Mouse (Mus musculus): ENCODE data around the gene Rprml.
"Not testable (repeated sequence)": the region's sequence is repeated elsewhere in the genome, so short reads cannot be mapped to it uniquely, and the experiment has no call there.

Gene Rprml

DNA sequence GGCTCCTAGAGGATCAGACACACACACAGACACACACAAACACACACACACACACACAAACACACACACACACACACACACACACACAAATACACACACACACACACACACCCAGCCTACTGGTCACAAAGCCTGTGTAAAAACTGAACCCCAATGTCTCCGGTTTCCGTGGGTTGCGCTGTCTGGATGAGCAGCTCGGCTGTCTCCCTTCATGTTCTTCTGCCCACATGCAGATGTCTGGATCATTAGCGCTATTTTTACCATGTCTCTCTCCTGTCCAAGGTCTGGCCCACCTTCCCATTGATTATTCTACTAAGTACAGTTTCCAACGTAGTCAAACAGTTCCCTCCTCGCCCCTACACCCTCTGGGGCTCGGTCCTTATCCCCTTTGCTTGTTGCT lies 13.7 kb downstream of the Rprml start:
- in situ Hi-C loops (cut with MboI; ENCODE audit: low sequenced_read_pairs), result no loop called here

DNA sequence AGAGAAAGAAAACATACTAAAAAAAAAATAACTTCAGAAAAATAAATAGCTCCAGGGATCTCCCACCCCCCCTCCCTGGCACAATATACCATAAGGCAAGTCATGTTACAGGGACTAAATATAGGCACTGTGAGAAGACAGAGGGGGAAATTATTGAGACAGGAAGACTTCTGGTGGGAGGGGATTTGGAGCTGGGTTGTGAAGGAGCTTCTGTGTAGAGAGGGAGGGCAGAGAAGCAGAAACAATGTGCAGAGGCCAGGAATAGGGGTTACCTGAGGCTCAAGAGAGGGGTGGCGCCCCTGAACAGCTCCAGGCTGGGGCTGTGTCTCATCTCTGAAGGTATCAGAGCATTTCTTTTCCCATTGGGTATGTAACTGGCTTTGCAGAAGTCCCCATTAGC lies 16.3 kb downstream of the Rprml start:
- in situ Hi-C loops (cut with MboI; ENCODE audit: low sequenced_read_pairs), result no loop called here

DNA sequence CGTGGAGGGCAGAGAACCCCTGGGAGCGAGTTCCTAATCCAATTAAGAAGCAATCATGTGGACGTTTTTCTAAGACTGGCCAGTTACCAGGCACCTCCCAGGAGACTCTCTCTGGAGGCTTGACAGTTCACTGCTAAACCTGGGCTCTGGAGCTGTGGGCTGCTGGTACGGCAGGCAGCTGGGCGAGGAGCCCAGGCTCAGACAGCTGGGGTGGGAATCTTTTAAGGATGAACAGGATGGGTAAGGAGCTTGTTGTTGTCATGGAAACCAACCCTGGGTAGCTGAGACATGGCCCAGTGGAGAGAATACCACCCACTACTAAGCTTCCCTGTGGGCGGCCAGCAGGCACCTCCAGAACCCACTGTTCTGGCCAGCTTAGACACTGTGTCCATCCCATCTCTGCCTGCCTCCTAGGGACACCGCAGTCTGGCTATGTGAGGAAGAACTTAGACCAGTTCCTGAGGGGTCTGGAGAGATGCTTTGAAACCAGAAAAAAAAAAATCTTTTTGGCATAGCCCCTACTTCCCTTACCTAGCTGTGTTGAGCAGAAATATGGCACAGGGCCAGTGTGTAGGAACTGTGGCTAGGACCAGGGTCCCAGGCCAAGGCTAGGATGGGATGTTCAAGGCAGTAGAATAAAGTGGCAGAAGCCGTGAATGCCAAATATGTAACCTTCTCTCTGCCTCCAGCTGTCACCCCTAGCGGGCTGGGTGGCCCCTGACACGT lies 17.0 kb downstream of the Rprml start:
- in situ Hi-C loops (cut with MboI; ENCODE audit: low sequenced_read_pairs), result no loop called here

DNA sequence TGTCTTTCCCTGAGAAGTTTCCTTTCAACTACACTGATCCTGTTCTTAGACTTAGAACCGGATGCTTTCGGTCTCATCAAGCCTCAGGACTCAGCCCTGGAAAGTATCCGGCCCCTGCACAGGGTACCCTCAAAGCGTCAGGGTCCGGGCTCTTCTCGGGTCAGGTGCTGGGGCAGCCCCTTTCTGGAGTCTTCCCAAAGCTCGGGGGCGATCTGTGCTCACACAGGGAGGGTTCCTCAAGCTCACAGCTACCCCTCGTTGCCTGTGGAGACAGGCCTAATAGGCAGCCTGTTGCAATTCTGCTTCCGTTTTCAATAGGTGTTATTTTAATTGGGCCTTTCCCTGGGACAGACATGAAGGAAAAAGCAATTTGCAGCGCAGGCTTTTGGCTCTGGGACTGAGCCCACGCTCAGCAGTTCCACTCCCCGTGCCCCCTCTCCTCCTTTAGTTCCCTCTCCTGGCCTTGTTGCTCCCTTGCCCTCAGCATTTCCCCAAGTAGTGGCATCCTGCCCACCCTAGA lies 17.6 kb downstream of the Rprml start:
- in situ Hi-C loops (cut with MboI; ENCODE audit: low sequenced_read_pairs), result no loop called here

DNA sequence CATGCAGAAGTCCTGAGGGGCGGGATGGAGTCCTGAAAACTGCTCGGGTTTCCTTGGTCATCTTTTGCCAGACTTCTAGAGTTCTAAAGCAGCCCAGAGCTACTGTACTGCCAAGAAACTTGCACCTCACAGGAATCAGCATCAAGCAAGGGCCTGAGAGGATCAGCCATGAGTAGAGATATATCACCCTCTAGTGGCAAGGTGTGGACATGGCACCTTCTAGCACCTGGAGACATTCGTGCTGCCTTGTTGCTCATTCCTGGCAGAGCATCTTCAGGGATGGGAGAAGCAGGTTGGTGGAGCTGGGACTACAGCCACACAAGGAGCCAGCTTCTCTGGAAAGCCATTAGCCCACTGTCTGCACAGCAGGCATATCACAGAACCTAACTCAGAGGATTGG lies 26.2 kb downstream of the Rprml start:
- in situ Hi-C loops (cut with MboI; ENCODE audit: low sequenced_read_pairs), result no loop called here

DNA sequence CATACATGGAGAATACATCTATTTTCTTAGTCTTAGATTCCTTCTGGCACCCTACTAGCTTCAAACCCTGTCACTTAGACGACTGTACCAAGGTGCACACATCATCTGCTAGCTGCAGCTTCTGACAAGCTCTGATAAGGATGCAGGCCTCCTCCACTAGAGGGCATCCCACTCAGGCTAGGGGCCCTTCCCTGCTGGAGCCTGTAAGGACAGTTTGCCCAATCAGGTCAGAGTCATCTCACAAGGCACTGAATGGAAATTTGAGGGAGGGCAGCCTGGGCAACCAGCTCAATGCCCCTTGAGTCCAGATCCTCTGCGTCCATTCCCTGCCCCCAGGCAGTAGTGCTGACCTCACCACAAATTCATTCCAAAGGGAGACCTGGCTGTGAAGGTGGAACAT lies 27.7 kb downstream of the Rprml start:
- in situ Hi-C loops (cut with MboI; ENCODE audit: low sequenced_read_pairs), result not testable (repeated sequence)

DNA sequence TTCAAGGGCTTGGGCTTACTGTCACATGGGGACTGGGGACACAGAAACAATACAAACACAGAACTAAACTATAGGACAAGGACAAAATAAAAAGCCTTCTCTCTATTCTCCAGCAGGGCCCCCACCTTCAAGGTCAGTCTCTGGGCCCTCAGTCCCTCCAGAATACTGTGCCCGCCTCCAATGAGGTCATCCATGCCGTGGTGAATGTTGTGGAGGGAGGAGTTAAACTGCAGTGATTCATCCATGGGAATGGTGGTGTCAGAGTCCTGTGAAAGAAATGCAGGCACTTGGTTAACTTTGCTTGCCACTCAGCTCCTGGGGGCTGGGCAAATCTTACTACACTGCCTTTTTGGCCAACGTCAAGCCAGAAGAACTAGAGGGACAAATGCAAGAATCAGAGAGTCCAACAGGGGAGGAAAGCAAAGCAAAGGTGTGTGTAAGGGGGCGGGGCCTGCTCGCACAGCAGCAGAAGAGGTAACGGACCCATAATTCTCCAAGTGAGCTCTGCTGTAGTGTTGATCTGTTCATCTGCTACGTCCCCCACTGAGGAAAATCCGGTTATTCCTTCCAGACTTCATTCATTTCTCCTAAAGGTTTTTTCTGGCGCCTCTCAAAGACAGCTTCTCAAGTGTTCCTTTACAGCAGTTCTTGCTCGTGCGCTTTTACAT lies 34.4 kb downstream of the Rprml start:
- in situ Hi-C loops (cut with MboI; ENCODE audit: low sequenced_read_pairs), result no loop called here

DNA sequence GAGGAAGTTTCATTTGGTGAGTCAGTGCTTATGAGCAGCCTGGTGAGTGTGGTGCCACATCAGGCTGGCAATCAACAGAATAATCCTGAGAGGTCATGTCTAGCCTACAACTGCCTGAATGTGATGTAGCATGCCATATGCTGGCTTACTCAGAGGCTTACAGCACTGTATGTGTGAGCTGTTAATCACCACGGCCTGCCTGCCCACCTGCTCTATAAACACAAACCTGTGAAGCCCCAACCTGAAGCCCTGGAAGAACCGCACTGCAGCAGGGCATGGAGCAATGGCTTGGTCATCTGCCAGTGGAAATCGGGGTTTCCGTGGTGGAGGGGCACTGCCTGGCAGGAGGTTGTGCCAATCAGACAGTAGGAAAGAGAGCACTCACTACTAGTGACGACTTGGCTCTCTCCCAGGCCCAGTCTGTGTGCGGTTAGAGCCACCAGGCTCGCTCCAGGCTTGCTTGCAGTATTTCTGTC lies 35.9 kb downstream of the Rprml start:
- in situ Hi-C loops (cut with MboI; ENCODE audit: low sequenced_read_pairs), result no loop called here

DNA sequence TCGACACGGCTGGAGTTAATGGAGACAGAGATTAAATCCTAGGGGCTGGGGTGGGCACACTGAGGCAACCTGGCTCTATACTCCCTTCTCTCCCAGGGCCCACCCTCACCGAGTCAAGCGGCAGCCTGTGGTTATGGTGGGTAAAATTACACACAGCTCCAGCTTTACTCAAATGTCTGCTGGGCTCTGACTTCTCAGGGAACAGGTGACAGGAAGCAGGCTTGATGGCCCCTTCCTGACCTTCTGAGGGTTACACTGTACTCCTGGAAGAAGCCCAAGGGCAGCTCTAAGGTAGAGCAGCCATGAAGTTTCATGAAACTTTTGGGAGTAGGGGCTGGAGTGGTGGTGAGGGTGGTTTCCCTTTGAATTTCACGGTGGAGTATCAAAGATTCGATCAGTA lies 37.3 kb downstream of the Rprml start:
- in situ Hi-C loops (cut with MboI; ENCODE audit: low sequenced_read_pairs), result no loop called here

DNA sequence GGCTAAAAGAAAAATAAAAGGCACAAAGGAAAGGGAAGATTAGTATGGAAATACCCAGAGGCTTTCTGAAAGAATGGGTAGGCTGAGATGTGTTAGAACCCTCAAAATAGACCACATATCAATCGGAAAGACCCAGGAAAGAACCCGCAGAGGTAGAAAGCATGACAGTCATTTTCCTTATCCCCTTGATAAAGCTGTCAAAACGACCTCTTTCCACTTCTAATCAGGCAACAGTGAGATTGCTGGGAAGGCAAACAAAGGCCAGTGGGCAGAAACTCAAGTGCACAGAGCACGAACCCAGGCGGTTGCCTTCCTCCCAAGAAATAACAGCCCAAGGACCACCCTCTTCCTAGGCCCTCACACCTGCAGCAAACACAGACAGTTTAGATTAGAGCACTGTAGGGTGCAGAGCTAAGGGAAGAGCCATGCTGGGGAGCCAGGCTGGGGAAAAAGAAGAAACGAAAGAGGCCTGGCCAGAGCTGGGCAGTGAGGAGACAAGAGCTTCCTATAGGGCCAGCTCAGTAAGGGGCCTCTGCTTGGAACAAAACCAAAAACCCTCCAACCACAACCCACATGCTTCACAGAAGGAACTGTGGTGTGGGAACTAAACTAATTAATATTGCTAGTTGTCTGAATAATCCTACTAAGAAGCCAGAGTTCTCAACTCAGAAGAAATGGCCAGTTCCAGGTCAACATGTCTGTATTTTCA lies 39.1 kb downstream of the Rprml start:
- in situ Hi-C loops (cut with MboI; ENCODE audit: low sequenced_read_pairs), result no loop called here

DNA sequence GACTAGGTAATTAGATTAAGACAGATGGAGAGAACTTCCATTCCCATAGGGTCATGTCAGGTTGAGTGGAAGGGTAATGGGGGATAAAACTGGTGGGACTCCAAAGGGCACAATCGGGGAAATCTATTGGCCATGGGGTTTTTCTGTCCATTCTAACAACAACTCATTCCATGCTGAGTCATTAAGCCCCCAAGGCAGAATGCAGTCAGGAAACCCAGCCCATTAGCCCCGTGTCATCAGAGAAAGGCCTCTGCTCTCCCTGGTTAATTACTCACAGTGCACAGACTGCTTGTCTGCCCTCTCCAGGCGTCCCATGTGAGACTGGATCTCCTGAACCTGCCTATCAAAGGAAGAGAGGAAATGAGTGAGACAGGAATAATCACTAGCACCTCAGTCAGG lies 39.6 kb downstream of the Rprml start:
- in situ Hi-C loops (cut with MboI; ENCODE audit: low sequenced_read_pairs), result no loop called here

DNA sequence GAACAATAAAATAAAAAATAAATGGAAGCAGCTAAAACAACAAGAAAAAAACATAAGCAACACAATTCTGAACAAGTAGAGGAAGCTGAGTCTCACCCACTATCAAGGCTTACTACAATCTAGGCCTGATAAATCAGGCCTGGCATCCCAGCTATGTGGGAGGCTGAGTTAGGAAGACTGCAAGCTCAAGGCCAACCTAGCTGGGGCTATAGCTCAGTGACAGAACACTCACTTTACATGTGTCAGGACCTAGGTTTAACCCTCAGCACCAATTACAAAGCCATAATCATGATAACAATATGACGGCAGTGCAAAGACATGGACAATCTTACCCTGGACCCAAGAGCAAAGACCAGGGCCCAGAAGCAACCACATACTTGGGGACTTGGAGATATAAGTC lies 41.7 kb downstream of the Rprml start:
- in situ Hi-C loops (cut with MboI; ENCODE audit: low sequenced_read_pairs), result no loop called here

DNA sequence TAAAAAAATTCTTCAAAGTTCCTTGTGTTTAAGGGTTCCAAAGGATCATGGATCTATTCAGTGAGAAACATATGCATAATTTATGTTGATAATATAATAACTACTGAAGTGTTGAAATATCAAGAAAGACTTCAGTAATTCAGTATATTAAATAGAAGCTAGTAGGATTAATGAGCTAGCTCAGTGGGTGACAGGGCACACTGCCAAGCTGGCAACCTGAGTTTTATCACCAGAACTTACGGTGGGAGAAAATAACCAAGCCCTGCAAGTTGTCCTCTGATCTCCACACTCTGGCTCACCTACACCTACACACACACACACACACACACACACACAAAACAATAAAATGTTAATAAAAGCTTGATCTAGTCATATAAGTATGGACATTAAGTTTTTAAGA lies 43.9 kb downstream of the Rprml start:
- in situ Hi-C loops (cut with MboI; ENCODE audit: low sequenced_read_pairs), result no loop called here

DNA sequence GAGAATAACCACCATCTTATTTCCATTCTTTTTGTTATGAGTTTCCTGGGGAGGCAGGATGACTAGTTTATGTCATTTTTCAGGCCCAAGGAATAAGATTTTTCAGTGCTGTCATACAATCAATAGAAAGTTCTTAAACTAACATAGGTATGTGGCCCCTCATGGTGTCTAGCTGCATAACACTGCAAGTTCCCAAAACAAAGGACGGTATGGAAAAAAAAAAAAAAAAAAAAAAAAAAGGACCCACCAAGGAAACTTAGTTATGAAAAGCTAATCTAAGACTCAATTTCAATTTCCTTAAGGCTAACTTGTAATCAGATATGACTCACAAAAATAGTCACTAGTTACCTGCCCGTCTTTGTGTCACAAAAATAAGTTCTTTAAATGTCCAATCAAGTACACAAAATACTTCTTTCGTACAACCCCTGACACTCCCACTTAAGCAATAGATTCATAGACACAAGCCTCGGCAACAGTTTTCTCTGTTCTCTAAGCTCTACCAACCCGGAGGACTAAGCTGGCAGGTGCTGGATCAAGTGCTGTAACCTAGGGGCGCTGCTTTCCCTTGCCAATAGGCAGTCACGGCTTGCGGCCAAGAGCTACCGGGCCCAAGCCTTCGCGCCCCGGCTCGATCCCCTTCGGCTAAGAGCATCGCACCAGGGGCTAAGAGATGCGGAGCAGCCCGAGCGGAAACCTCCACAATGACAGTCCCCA lies 47.6 kb downstream of the Rprml start:
- in situ Hi-C loops (cut with MboI; ENCODE audit: low sequenced_read_pairs), result no loop called here

DNA sequence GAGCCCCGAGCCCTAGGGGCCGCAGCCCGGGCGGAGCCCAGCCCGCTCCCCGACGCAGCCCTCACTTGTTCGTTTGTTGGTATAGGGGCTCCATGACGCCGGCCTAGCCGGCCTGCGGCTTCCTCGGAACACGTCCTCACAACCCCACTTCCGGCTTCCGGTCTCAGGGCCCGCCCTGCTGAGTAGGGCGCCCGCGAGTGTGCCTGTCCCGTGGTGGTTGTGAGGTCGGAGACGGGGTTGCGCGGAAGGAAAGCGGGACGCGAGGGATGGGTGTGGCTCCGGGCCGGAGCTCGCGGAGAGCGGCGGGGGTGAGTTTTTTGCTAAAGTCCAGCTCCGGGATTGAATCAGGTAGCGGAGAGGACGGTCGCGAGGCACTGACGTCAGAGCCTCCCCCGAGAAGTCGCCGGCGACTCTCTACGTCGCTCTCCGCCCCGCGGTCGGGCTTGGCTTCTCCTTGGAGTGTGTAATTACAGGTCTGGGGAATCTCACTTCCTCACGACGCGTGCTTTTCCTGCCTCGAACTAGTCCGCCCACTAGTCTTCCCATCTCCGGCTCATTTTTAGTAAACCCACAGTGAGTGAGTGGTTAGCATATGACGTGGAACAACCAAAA lies 48.3 kb downstream of the Rprml start, which contains the start of gene Gosr2:
Gene Gosr2 (minus strand): TSS at position 334 of the 612 bp plus-strand sequence.
- in situ Hi-C loops (cut with MboI; ENCODE audit: low sequenced_read_pairs), result no loop called here

DNA sequence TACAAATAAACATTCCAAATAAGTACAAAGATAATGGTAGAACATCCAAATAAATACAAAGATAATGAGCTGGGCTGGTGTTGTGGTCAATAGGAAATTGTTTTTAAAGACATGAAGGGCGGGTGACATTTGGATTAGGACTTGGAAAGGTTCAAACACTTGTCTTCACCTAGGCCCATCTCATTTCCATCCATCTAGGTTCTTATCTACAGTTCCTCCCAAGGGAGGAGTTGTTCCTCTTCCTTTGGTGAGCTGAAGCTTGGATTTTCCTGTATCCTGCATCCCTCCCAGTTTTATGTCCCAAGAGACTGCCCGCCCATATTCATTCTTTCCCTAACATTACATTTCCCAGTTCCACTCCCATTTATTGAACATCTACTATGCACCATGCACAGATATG lies 48.9 kb downstream of the Rprml start:
- in situ Hi-C loops (cut with MboI; ENCODE audit: low sequenced_read_pairs), result no loop called here
